Mouse (Mus musculus) kidney, postnatal 14 days (tissue): ENCODE results near the gene 3110018I06Rik.

Experiments used
- DNase-seq: peaks from one replicate; pipeline ENCODE4 v3.0.0; 2022; ENCODE audit warnings: mixed read lengths

Gene 3110018I06Rik

GRCm38 (mm10) chr12:107488371-107488770 is at the start of gene 3110018I06Rik:
Gene 3110018I06Rik (plus strand): TSS chr12:107488632.
- no peak for DNase-seq

- no peak for DNase-seq
Observed at GRCm38 (mm10) chr12:107444681-107445080, 43.8 kb upstream of the 3110018I06Rik start.

- DNase-seq = no peak
Observed at GRCm38 (mm10) chr12:107457835-107458234, 30.6 kb upstream of the 3110018I06Rik start.

GRCm38 (mm10) chr12:107464731-107465130 is 23.7 kb upstream of the 3110018I06Rik start:
- DNase-seq = peak; percentile 66

GRCm38 (mm10) chr12:107476441-107477291 is 11.8 kb upstream of the 3110018I06Rik start:
- no peak for DNase-seq

- no peak for DNase-seq
Observed at GRCm38 (mm10) chr12:107479350-107479749, 9.1 kb upstream of the 3110018I06Rik start.

- no peak for DNase-seq
Observed at GRCm38 (mm10) chr12:107483031-107483430, 5.4 kb upstream of the 3110018I06Rik start.

- DNase-seq = no peak
Observed at GRCm38 (mm10) chr12:107491344-107491743, 2.9 kb downstream of the 3110018I06Rik start.

- DNase-seq = no peak
Observed at GRCm38 (mm10) chr12:107496924-107497323, 8.5 kb downstream of the 3110018I06Rik start.

- no peak for DNase-seq
Observed at GRCm38 (mm10) chr12:107509661-107510237, 21.3 kb downstream of the 3110018I06Rik start.

GRCm38 (mm10) chr12:107511112-107511511 is 22.7 kb downstream of the 3110018I06Rik start:
- DNase-seq = no peak

- DNase-seq = no peak
Observed at GRCm38 (mm10) chr12:107516265-107517217, 28.1 kb downstream of the 3110018I06Rik start.

- DNase-seq = no peak
Observed at GRCm38 (mm10) chr12:107520941-107521340, 32.5 kb downstream of the 3110018I06Rik start.

- DNase-seq = no peak
Observed at GRCm38 (mm10) chr12:107528346-107528880, 40.0 kb downstream of the 3110018I06Rik start.

GRCm38 (mm10) chr12:107532871-107533270 is 44.4 kb downstream of the 3110018I06Rik start:
- DNase-seq = no peak
